Mouse (Mus musculus): ENCODE measurements around the gene Hoxd3. TPM values are rescaled to one million over a fixed set of nuclear protein-coding genes. Genes with fewer than 3 reads are reported as not detected.

Gene Hoxd3
- polyA plus RNA-seq, 1 experiment from 2014 or later: 0.09 TPM

GRCm38 (mm10) chr2:74731799-74732512, 20.2 kb downstream of the Hoxd3 start:
- Histone ChIP-seq H3K27me3 (ENCODE audit: control insufficient read depth, insufficient read depth, low read depth, low read length) (peaks cover 95% of the 10 kb centered on the region), H3K4me2 (ENCODE audit: low read depth, low read length) (no peak overlapping the region), H3K4me3 (ENCODE audit: low read depth, low read length) (no peak overlapping the region), H3K36me3 (ENCODE audit: control insufficient read depth, insufficient read depth) (no peaks in the 10 kb centered on the region), H3K9me3 (replicated peaks; ENCODE audit: control insufficient read depth, low read length) (no peaks in the 10 kb centered on the region), H3K4me1 (ENCODE audit: control insufficient read depth, low read depth, low read length) (no peaks in the 10 kb centered on the region), H3K27ac (ENCODE audit: low read length) (no peak overlapping the region), H3K9ac (ENCODE audit: low read depth, low read length) (no peak overlapping the region)
- WGBS (ENCODE audit: insufficient replicate concordance): 13% methylated on average over 9 of the region's 9 CpGs
- no peak for ATAC-seq (ENCODE audit: low read depth)

GRCm38 (mm10) chr2:74732513-74733316, 21.0 kb downstream of the Hoxd3 start:
- 4% methylated on average over 52 of the region's 52 CpGs for WGBS (ENCODE audit: insufficient replicate concordance)
- Histone ChIP-seq H3K36me3 (ENCODE audit: control insufficient read depth, insufficient read depth) (no peaks in the 10 kb centered on the region), H3K4me3 (ENCODE audit: low read depth, low read length) (no peak overlapping the region), H3K4me1 (ENCODE audit: control insufficient read depth, low read depth, low read length) (no peaks in the 10 kb centered on the region), H3K27me3 (ENCODE audit: control insufficient read depth, insufficient read depth, low read depth, low read length) (peaks cover 95% of the 10 kb centered on the region), H3K9ac (ENCODE audit: low read depth, low read length) (no peak overlapping the region), H3K27ac (ENCODE audit: low read length) (no peak overlapping the region), H3K9me3 (replicated peaks; ENCODE audit: control insufficient read depth, low read length) (no peaks in the 10 kb centered on the region), H3K4me2 (ENCODE audit: low read depth, low read length) (no peak overlapping the region)
- no peak for ATAC-seq (ENCODE audit: low read depth)

GRCm38 (mm10) chr2:74733317-74733661, 21.6 kb downstream of the Hoxd3 start:
- Histone ChIP-seq H3K9me3 (replicated peaks; ENCODE audit: control insufficient read depth, low read length) (no peaks in the 10 kb centered on the region), H3K36me3 (ENCODE audit: control insufficient read depth, insufficient read depth) (no peaks in the 10 kb centered on the region), H3K27ac (ENCODE audit: low read length) (no peak overlapping the region), H3K9ac (ENCODE audit: low read depth, low read length) (no peak overlapping the region), H3K4me3 (ENCODE audit: low read depth, low read length) (no peak overlapping the region), H3K27me3 (ENCODE audit: control insufficient read depth, insufficient read depth, low read depth, low read length) (peaks cover 95% of the 10 kb centered on the region), H3K4me2 (ENCODE audit: low read depth, low read length) (no peak overlapping the region), H3K4me1 (ENCODE audit: control insufficient read depth, low read depth, low read length) (no peaks in the 10 kb centered on the region)
- WGBS (ENCODE audit: insufficient replicate concordance): under 1% methylated on average over 16 of the region's 16 CpGs
- ATAC-seq (ENCODE audit: low read depth): no peak

- H3K4me1 ChIP-seq (ENCODE audit: control insufficient read depth, low read depth, low read length): no peaks in the 10 kb centered on the region
- H3K9me3 ChIP-seq (replicated peaks; ENCODE audit: control insufficient read depth, low read length): no peaks in the 10 kb centered on the region
- H3K36me3 ChIP-seq (ENCODE audit: control insufficient read depth, insufficient read depth): no peaks in the 10 kb centered on the region
- no peak for ATAC-seq (ENCODE audit: low read depth)
- no peak overlapping the region for H3K9ac ChIP-seq (ENCODE audit: low read depth, low read length)
- no peak overlapping the region for H3K4me3 ChIP-seq (ENCODE audit: low read depth, low read length)
- H3K27me3 ChIP-seq (ENCODE audit: control insufficient read depth, insufficient read depth, low read depth, low read length): peaks cover 95% of the 10 kb centered on the region
- H3K27ac ChIP-seq (ENCODE audit: low read length): no peak overlapping the region
- H3K4me2 ChIP-seq (ENCODE audit: low read depth, low read length): no peak overlapping the region
- 4% methylated on average over 6 of the region's 6 CpGs for WGBS (ENCODE audit: insufficient replicate concordance)
These were observed 22.0 kb downstream of the Hoxd3 start for GRCm38 (mm10) chr2:74733765-74734164.

GRCm38 (mm10) chr2:74734451-74734850, 22.7 kb downstream of the Hoxd3 start:
- Histone ChIP-seq H3K36me3 (ENCODE audit: control insufficient read depth, insufficient read depth) (no peaks in the 10 kb centered on the region), H3K27me3 (ENCODE audit: control insufficient read depth, insufficient read depth, low read depth, low read length) (peaks cover 96% of the 10 kb centered on the region), H3K27ac (ENCODE audit: low read length) (no peak overlapping the region), H3K4me3 (ENCODE audit: low read depth, low read length) (no peak overlapping the region), H3K4me1 (ENCODE audit: control insufficient read depth, low read depth, low read length) (no peaks in the 10 kb centered on the region), H3K4me2 (ENCODE audit: low read depth, low read length) (no peak overlapping the region), H3K9ac (ENCODE audit: low read depth, low read length) (no peak overlapping the region), H3K9me3 (replicated peaks; ENCODE audit: control insufficient read depth, low read length) (no peaks in the 10 kb centered on the region)
- ATAC-seq (ENCODE audit: low read depth): no peak
- WGBS (ENCODE audit: insufficient replicate concordance): 6% methylated on average over 13 of the region's 13 CpGs

- H3K9ac ChIP-seq (ENCODE audit: low read depth, low read length): no peak overlapping the region
- 9% methylated on average over 27 of the region's 27 CpGs for WGBS (ENCODE audit: insufficient replicate concordance)
These were observed 23.5 kb downstream of the Hoxd3 start for GRCm38 (mm10) chr2:74734996-74735811.

GRCm38 (mm10) chr2:74735851-74736687, 24.3 kb downstream of the Hoxd3 start:
- Histone ChIP-seq H3K27ac (ENCODE audit: low read length) (no peak overlapping the region), H3K36me3 (ENCODE audit: control insufficient read depth, insufficient read depth) (no peaks in the 10 kb centered on the region), H3K27me3 (ENCODE audit: control insufficient read depth, insufficient read depth, low read depth, low read length) (peaks cover 98% of the 10 kb centered on the region), H3K4me2 (ENCODE audit: low read depth, low read length) (no peak overlapping the region), H3K4me1 (ENCODE audit: control insufficient read depth, low read depth, low read length) (no peaks in the 10 kb centered on the region), H3K4me3 (ENCODE audit: low read depth, low read length) (no peak overlapping the region), H3K9ac (ENCODE audit: low read depth, low read length) (no peak overlapping the region), H3K9me3 (replicated peaks; ENCODE audit: control insufficient read depth, low read length) (no peaks in the 10 kb centered on the region)
- WGBS (ENCODE audit: insufficient replicate concordance): 3% methylated on average over 42 of the region's 42 CpGs
- ATAC-seq (ENCODE audit: low read depth): no peak

More at GRCm38 (mm10) chr2:74734996-74735811, 23.5 kb downstream of the Hoxd3 start:
- Histone ChIP-seq H3K36me3 (ENCODE audit: control insufficient read depth, insufficient read depth) (no peaks in the 10 kb centered on the region), H3K4me3 (ENCODE audit: low read depth, low read length) (no peak overlapping the region), H3K27me3 (ENCODE audit: control insufficient read depth, insufficient read depth, low read depth, low read length) (peaks cover 99% of the 10 kb centered on the region), H3K4me1 (ENCODE audit: control insufficient read depth, low read depth, low read length) (no peaks in the 10 kb centered on the region), H3K27ac (ENCODE audit: low read length) (no peak overlapping the region), H3K4me2 (ENCODE audit: low read depth, low read length) (no peak overlapping the region), H3K9me3 (replicated peaks; ENCODE audit: control insufficient read depth, low read length) (no peaks in the 10 kb centered on the region)
- no peak for ATAC-seq (ENCODE audit: low read depth)

- H3K4me2 ChIP-seq (ENCODE audit: low read depth, low read length): no peak overlapping the region
- H3K27me3 ChIP-seq (ENCODE audit: control insufficient read depth, insufficient read depth, low read depth, low read length): peaks cover 98% of the 10 kb centered on the region
- H3K9me3 ChIP-seq (replicated peaks; ENCODE audit: control insufficient read depth, low read length): no peaks in the 10 kb centered on the region
- H3K4me1 ChIP-seq (ENCODE audit: control insufficient read depth, low read depth, low read length): no peaks in the 10 kb centered on the region
- no peak overlapping the region for H3K27ac ChIP-seq (ENCODE audit: low read length)
- no peak overlapping the region for H3K4me3 ChIP-seq (ENCODE audit: low read depth, low read length)
- ATAC-seq (ENCODE audit: low read depth): no peak
- 11% methylated on average over 15 of the region's 15 CpGs for WGBS (ENCODE audit: insufficient replicate concordance)
- no peaks in the 10 kb centered on the region for H3K36me3 ChIP-seq (ENCODE audit: control insufficient read depth, insufficient read depth)
- H3K9ac ChIP-seq (ENCODE audit: low read depth, low read length): no peak overlapping the region
These were observed 25.2 kb downstream of the Hoxd3 start for GRCm38 (mm10) chr2:74736688-74737577.
